Mouse (Mus musculus): ENCODE data around the gene Lrrc4b. TPM values are rescaled to one million over a fixed set of nuclear protein-coding genes. Genes with fewer than 3 reads are reported as not detected.

Gene Lrrc4b
- polyA plus RNA-seq, 1 experiment: 0.22 TPM

- TF ChIP-seq POLR2A (IDR thresholded peaks at IDR 0.05; ENCODE audit: low read depth, low read length) (no peak), CTCF (IDR thresholded peaks at IDR 0.05; ENCODE audit: extremely low read depth, insufficient read depth, insufficient read length, insufficient replicate concordance) (no peak)
- 69% methylated on average over 9 of the region's 9 CpGs for WGBS
- no peaks in the 10 kb centered on the region for H3K36me3 ChIP-seq (ENCODE audit: control insufficient read depth, insufficient read depth, low read length)
- H3K27me3 ChIP-seq (ENCODE audit: control insufficient read depth, insufficient read depth, low read length): peaks cover 8% of the 10 kb centered on the region
- no peak for DNase-seq (ENCODE audit: low read depth in 1 of 2, low spot score in 2 of 2)
- H3K4me3 ChIP-seq (ENCODE audit: extremely low read depth, insufficient read depth, insufficient read length): no peak overlapping the region
- H3K4me1 ChIP-seq (ENCODE audit: control insufficient read depth, insufficient read depth, insufficient read length): no peaks in the 10 kb centered on the region
- H3K27ac ChIP-seq (ENCODE audit: insufficient read depth, low read length): no peak overlapping the region
Measured at GRCm38 (mm10) chr7:44434089-44434488, 5.3 kb downstream of the Lrrc4b start.

- 68% methylated on average over 5 of the region's 5 CpGs for WGBS
- Histone ChIP-seq H3K4me3 (ENCODE audit: extremely low read depth, insufficient read depth, insufficient read length) (no peak overlapping the region), H3K4me1 (ENCODE audit: control insufficient read depth, insufficient read depth, insufficient read length) (no peaks in the 10 kb centered on the region), H3K36me3 (ENCODE audit: control insufficient read depth, insufficient read depth, low read length) (no peaks in the 10 kb centered on the region), H3K27ac (ENCODE audit: insufficient read depth, low read length) (no peak overlapping the region), H3K27me3 (ENCODE audit: control insufficient read depth, insufficient read depth, low read length) (no peaks in the 10 kb centered on the region)
- TF ChIP-seq CTCF (IDR thresholded peaks at IDR 0.05; ENCODE audit: extremely low read depth, insufficient read depth, insufficient read length, insufficient replicate concordance) (no peak), POLR2A (IDR thresholded peaks at IDR 0.05; ENCODE audit: low read depth, low read length) (no peak)
- no peak for DNase-seq (ENCODE audit: low read depth in 1 of 2, low spot score in 2 of 2)
Measured at GRCm38 (mm10) chr7:44435796-44436195, 7.0 kb downstream of the Lrrc4b start.

- Histone ChIP-seq H3K27ac (ENCODE audit: insufficient read depth, low read length) (no peak overlapping the region), H3K27me3 (ENCODE audit: control insufficient read depth, insufficient read depth, low read length) (0 out of 2 replicates have a peak, but pooled peaks cover under 1% of the 10 kb centered on the region), H3K4me1 (ENCODE audit: control insufficient read depth, insufficient read depth, insufficient read length) (no peaks in the 10 kb centered on the region), H3K4me3 (ENCODE audit: extremely low read depth, insufficient read depth, insufficient read length) (no peak overlapping the region), H3K36me3 (ENCODE audit: control insufficient read depth, insufficient read depth, low read length) (no peaks in the 10 kb centered on the region)
- 0% methylated on average over 1 of the region's 1 CpGs for WGBS
- TF ChIP-seq CTCF (IDR thresholded peaks at IDR 0.05; ENCODE audit: extremely low read depth, insufficient read depth, insufficient read length, insufficient replicate concordance): no peak
- no peak for TF ChIP-seq POLR2A (IDR thresholded peaks at IDR 0.05; ENCODE audit: low read depth, low read length)
- DNase-seq (ENCODE audit: low read depth in 1 of 2, low spot score in 2 of 2): no peak
Measured at GRCm38 (mm10) chr7:44436267-44436666, 7.4 kb downstream of the Lrrc4b start.

GRCm38 (mm10) chr7:44437188-44437587, 8.4 kb downstream of the Lrrc4b start:
- Histone ChIP-seq H3K4me3 (ENCODE audit: extremely low read depth, insufficient read depth, insufficient read length) (no peak overlapping the region), H3K27me3 (ENCODE audit: control insufficient read depth, insufficient read depth, low read length) (0 out of 2 replicates have a peak, but pooled peaks cover 5% of the 10 kb centered on the region), H3K27ac (ENCODE audit: insufficient read depth, low read length) (no peak overlapping the region), H3K36me3 (ENCODE audit: control insufficient read depth, insufficient read depth, low read length) (no peaks in the 10 kb centered on the region), H3K4me1 (ENCODE audit: control insufficient read depth, insufficient read depth, insufficient read length) (no peaks in the 10 kb centered on the region)
- no peak for TF ChIP-seq CTCF (IDR thresholded peaks at IDR 0.05; ENCODE audit: extremely low read depth, insufficient read depth, insufficient read length, insufficient replicate concordance)
- TF ChIP-seq POLR2A (IDR thresholded peaks at IDR 0.05; ENCODE audit: low read depth, low read length): no peak
- 40% methylated on average over 1 of the region's 1 CpGs for WGBS
- DNase-seq (ENCODE audit: low read depth in 1 of 2, low spot score in 2 of 2): no peak

- no peaks in the 10 kb centered on the region for H3K36me3 ChIP-seq (ENCODE audit: control insufficient read depth, insufficient read depth, low read length)
- TF ChIP-seq CTCF (IDR thresholded peaks at IDR 0.05; ENCODE audit: extremely low read depth, insufficient read depth, insufficient read length, insufficient replicate concordance) (no peak), POLR2A (IDR thresholded peaks at IDR 0.05; ENCODE audit: low read depth, low read length) (no peak)
- no peak overlapping the region for H3K4me3 ChIP-seq (ENCODE audit: extremely low read depth, insufficient read depth, insufficient read length)
- WGBS: 79% methylated on average over 8 of the region's 8 CpGs
- H3K27me3 ChIP-seq (ENCODE audit: control insufficient read depth, insufficient read depth, low read length): 0 out of 2 replicates have a peak, but pooled peaks cover 5% of the 10 kb centered on the region
- no peak for DNase-seq (ENCODE audit: low read depth in 1 of 2, low spot score in 2 of 2)
- no peaks in the 10 kb centered on the region for H3K4me1 ChIP-seq (ENCODE audit: control insufficient read depth, insufficient read depth, insufficient read length)
- H3K27ac ChIP-seq (ENCODE audit: insufficient read depth, low read length): no peak overlapping the region
Measured at GRCm38 (mm10) chr7:44437933-44438332, 9.1 kb downstream of the Lrrc4b start.

- WGBS: 69% methylated on average over 2 of the region's 2 CpGs
- Histone ChIP-seq H3K4me1 (ENCODE audit: control insufficient read depth, insufficient read depth, insufficient read length) (no peaks in the 10 kb centered on the region), H3K36me3 (ENCODE audit: control insufficient read depth, insufficient read depth, low read length) (no peaks in the 10 kb centered on the region), H3K4me3 (ENCODE audit: extremely low read depth, insufficient read depth, insufficient read length) (no peak overlapping the region), H3K27ac (ENCODE audit: insufficient read depth, low read length) (no peak overlapping the region), H3K27me3 (ENCODE audit: control insufficient read depth, insufficient read depth, low read length) (peaks cover 9% of the 10 kb centered on the region; the same call in 1 of the 2 replicates)
- no peak for TF ChIP-seq POLR2A (IDR thresholded peaks at IDR 0.05; ENCODE audit: low read depth, low read length)
- TF ChIP-seq CTCF (IDR thresholded peaks at IDR 0.05; ENCODE audit: extremely low read depth, insufficient read depth, insufficient read length, insufficient replicate concordance): no peak
- DNase-seq (ENCODE audit: low read depth in 1 of 2, low spot score in 2 of 2): no peak
Measured at GRCm38 (mm10) chr7:44439696-44440095, 10.9 kb downstream of the Lrrc4b start.

DNA sequence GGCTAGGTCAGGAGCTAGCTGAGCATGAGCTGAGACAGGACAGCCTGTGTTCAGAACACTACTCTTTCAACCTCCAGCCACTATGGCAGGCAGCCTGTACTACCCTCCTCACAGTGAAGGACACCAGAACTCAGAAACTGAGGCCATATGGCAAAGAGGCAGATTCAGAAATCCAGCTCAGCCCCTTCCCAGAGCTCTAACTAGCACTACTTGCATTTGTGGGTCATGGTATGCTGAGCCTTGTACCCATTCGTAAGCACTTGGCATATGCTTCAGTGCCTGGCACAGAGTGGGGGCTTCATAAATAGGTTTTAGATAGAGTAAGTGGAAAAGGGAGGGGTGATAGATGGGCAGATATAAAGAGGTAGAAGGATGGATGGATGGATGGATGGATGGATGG, 11.7 kb downstream of the Lrrc4b start:
- 84% methylated on average over 1 of the region's 1 CpGs for WGBS
- no peak for TF ChIP-seq POLR2A (IDR thresholded peaks at IDR 0.05; ENCODE audit: low read depth, low read length)
- TF ChIP-seq CTCF (IDR thresholded peaks at IDR 0.05; ENCODE audit: extremely low read depth, insufficient read depth, insufficient read length, insufficient replicate concordance): no peak

More for the DNA sequence above, 11.7 kb downstream of the Lrrc4b start:
- H3K36me3 ChIP-seq (ENCODE audit: control insufficient read depth, insufficient read depth, low read length): no peaks in the 10 kb centered on the region
- H3K27ac ChIP-seq (ENCODE audit: insufficient read depth, low read length): no peak overlapping the region
- peaks cover 14% of the 10 kb centered on the region for H3K27me3 ChIP-seq (ENCODE audit: control insufficient read depth, insufficient read depth, low read length)
- no peak for DNase-seq (ENCODE audit: low read depth in 1 of 2, low spot score in 2 of 2)
- H3K4me1 ChIP-seq (ENCODE audit: control insufficient read depth, insufficient read depth, insufficient read length): no peaks in the 10 kb centered on the region
- H3K4me3 ChIP-seq (ENCODE audit: extremely low read depth, insufficient read depth, insufficient read length): no peak overlapping the region

Data from spleen, adult 2 months (tissue).